Mouse (Mus musculus) ES-E14 (cell line): ENCODE data around the gene Vpreb2. TPM values are rescaled to one million over a fixed set of nuclear protein-coding genes. Genes with fewer than 3 reads are reported as not detected.
"Not testable (repeated sequence)": the region's sequence is repeated elsewhere in the genome, so short reads cannot be mapped to it uniquely, and the experiment has no call there.

Experiments
- DNase-seq: peaks from one replicate; pipeline ENCODE4 v3.0.0-alpha.2; 2013; ENCODE audit warnings: low read depth, low spot score
- H3K27ac ChIP-seq: 2 replicates; pipeline ENCODE4 v1.5.1; 2012; ENCODE audit warnings: low read depth, mild to moderate bottlenecking, low read length, moderate library complexity, mixed read lengths; ENCODE audit not compliant: poor library complexity, insufficient read depth, severe bottlenecking
- H3K36me3 ChIP-seq: 2 replicates; pipeline ENCODE4 v1.6.1; 2012; ENCODE audit warnings: mild to moderate bottlenecking, low read length, moderate library complexity, mixed read lengths; ENCODE audit not compliant: control insufficient read depth, poor library complexity, insufficient read depth, severe bottlenecking
- H3K4me1 ChIP-seq, 2 experiments: fragments of 150-350 bp in 1 of 2; sonication (generic) in 1 of 2; 2 replicates each; pipeline ENCODE4 v1.6.1; 2012; ENCODE audit warnings: low read length in 2 of 2, mild to moderate bottlenecking in 1 of 2, mixed read lengths in 1 of 2; ENCODE audit not compliant: control insufficient read depth in 2 of 2, insufficient read depth in 2 of 2, poor library complexity in 1 of 2
- H3K4me3 ChIP-seq, 2 experiments: fragments of 150-350 bp in 1 of 2; sonication (generic) in 1 of 2; 2 replicates each; pipeline ENCODE4 v1.5.1; 2012; ENCODE audit warnings: low read length in 2 of 2, low read depth in 1 of 2, mild to moderate bottlenecking in 1 of 2, mixed read lengths in 1 of 2; ENCODE audit not compliant: insufficient read depth in 1 of 2, poor library complexity in 1 of 2, severe bottlenecking in 1 of 2
- H3K9ac ChIP-seq: 2 replicates; pipeline ENCODE4 v1.6.1; 2012; ENCODE audit warnings: low read depth, mild to moderate bottlenecking, low read length, mixed read lengths; ENCODE audit not compliant: poor library complexity, insufficient read depth, severe bottlenecking
- H3K9me3 ChIP-seq: fragments of 150-350 bp; sonication (generic); 2 replicates; pipeline ENCODE4 v1.6.1; 2012; ENCODE audit warnings: low read depth, mild to moderate bottlenecking, low read length; ENCODE audit not compliant: control insufficient read depth, insufficient read depth
- CHD2 ChIP-seq: IDR thresholded peaks from 2 replicates; pipeline ENCODE4 v1.6.1; 2014; ENCODE audit warnings: mild to moderate bottlenecking, low read depth, low read length, inconsistent platforms
- HCFC1 ChIP-seq: IDR thresholded peaks from 2 replicates; pipeline ENCODE4 v1.6.1; 2012; ENCODE audit warnings: low read length, inconsistent platforms, borderline replicate concordance; ENCODE audit not compliant: insufficient read depth
- MAFK ChIP-seq: IDR thresholded peaks from 2 replicates; pipeline ENCODE4 v1.6.1; 2014; ENCODE audit warnings: mild to moderate bottlenecking, low read depth, low read length, inconsistent platforms; ENCODE audit not compliant: insufficient read depth
- ZC3H11A ChIP-seq: IDR thresholded peaks from 2 replicates; pipeline ENCODE4 v1.6.1; 2012; ENCODE audit warnings: low read depth, mild to moderate bottlenecking, inconsistent platforms, low read length, borderline replicate concordance
- ZNF384 ChIP-seq: IDR thresholded peaks from 2 replicates; pipeline ENCODE4 v1.6.1; 2012; ENCODE audit warnings: low read depth, low read length, inconsistent platforms
- in situ Hi-C, 2 experiments: fragments of 600-800 bp; cut with MboI; formaldehyde crosslinking; loops; one replicate each; pipeline ENCODE4 v1.15.1; 2025; ENCODE audit warnings: low sequenced_read_pairs in 2 of 2, inconsistent platforms in 1 of 2; ENCODE audit not compliant: unreplicated experiment in 2 of 2
- total RNA-seq: library from RNA; depleted of rRNA; stranded (reverse); fragments of 300-350 nt; gene quantifications from 2 replicates; pipeline ENCODE4 v1.2.3, GENCODE M21; 2012

Vpreb2 gene
- total RNA-seq, 1 experiment = not detected

DNA sequence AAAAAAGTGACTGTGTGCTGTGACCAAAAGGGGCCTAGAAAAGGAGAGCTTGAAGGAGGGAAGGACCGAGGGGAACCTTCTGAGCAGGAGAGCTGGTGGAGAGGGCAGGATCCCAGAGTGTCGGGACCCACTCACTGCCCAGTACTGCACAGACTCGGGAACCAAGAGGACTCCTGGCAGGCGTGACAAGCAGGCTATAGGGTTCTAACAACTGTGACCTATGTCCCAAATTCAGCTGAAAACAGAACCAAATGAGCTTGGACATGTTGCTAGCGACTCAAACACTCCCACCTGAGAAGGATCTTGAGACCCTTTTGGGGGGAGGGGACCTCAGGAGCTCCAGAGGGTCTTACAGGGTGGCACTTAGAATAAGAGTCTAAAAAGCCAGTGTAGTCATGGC, 4.8 kb downstream of the Vpreb2 start:
- Histone ChIP-seq H3K27ac (no peak overlapping the region), H3K9me3 (peaks cover 2% of the 10 kb centered on the region; the same call in 1 of the 2 replicates), H3K4me3 (no peak overlapping the region), H3K9ac (no peak overlapping the region), H3K36me3 (no peaks in the 10 kb centered on the region), H3K4me1 (peaks cover 0 to 3% of the 10 kb centered on the region in 2 experiments; a peak in 1 of 4 replicates)
- TF ChIP-seq HCFC1 = no peak
- TF ChIP-seq CHD2 = no peak
- TF ChIP-seq MAFK = no peak
- no peak for DNase-seq
- in situ Hi-C loops = no loop called here

DNA sequence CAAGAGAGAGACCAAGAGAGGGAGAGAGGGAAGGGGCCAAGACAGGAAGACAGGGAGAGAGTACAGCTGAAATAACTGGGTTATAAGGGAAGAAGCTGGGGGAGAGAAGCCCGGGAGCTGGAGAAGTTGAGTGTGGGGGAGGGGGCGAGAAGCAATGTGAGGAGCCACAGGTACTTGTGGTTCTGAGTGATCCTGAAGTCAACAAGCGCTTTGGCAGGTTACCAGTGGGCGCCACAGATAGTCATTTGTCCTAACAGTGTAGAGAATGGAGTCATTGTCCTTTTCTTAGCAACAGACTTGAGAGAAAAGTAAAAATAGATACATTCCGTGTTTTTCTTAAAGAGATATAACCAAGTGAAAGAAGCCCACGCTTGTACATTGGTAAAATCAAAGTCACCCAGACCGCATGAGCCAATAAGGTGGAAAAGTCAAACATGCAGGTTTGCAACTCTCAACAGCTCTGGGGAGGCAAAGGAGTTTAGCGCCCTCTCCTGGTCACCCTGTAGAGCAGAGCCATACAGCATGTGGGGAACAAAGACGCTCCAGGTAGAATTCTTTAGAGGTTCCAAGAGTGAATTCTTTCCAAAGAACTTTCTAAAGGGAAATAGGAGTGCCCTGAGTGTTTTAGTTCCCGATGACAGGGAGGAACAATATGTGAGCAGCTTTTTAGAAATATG, 6.4 kb downstream of the Vpreb2 start:
- peak; percentile 42 for DNase-seq
- H3K27ac ChIP-seq = no peak overlapping the region
- no peak overlapping the region for H3K4me3 ChIP-seq
- in situ Hi-C loops = no loop called here
- peak; percentile 70; the same call in 1 of the 2 replicates for TF ChIP-seq ZC3H11A
- no peak for TF ChIP-seq MAFK
- no peak for TF ChIP-seq HCFC1
- peaks cover 0 to 3% of the 10 kb centered on the region in 2 experiments; a peak in 1 of 4 replicates for H3K4me1 ChIP-seq
- no peak overlapping the region for H3K9ac ChIP-seq
- H3K36me3 ChIP-seq = no peaks in the 10 kb centered on the region
- H3K9me3 ChIP-seq = peaks cover 8% of the 10 kb centered on the region

DNA sequence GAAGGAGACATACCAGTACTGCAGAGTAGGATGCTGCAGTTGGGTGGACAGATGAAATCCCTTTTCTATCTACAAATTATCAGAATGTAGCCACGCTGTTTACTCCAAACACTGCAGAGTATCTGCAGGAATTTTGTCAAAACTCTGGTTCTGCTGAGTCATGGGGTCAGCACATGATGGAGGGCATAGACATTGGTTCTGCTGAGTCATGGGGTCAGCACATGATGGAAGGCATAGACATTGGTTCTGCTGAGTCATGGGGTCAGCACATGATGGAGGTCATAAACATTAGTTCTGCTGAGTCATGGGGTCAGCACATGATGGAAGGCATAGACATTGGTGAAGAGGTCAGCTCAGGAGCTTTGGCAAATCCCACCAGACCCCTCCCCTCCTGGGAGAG, 7.5 kb downstream of the Vpreb2 start:
- Histone ChIP-seq H3K9me3 (peaks cover 11% of the 10 kb centered on the region), H3K4me1 (peaks cover 0 to 3% of the 10 kb centered on the region in 2 experiments; a peak in 1 of 4 replicates), H3K4me3 (no peak overlapping the region), H3K9ac (no peak overlapping the region), H3K27ac (peak overlapping the region; percentile 64; the same call in 1 of the 2 replicates), H3K36me3 (no peaks in the 10 kb centered on the region)
- in situ Hi-C loops = no loop called here
- TF ChIP-seq CHD2 = no peak
- TF ChIP-seq HCFC1 = no peak
- no peak for TF ChIP-seq ZC3H11A
- peak; percentile 94 for TF ChIP-seq MAFK
- TF ChIP-seq ZNF384 = no peak
- DNase-seq = no peak

DNA sequence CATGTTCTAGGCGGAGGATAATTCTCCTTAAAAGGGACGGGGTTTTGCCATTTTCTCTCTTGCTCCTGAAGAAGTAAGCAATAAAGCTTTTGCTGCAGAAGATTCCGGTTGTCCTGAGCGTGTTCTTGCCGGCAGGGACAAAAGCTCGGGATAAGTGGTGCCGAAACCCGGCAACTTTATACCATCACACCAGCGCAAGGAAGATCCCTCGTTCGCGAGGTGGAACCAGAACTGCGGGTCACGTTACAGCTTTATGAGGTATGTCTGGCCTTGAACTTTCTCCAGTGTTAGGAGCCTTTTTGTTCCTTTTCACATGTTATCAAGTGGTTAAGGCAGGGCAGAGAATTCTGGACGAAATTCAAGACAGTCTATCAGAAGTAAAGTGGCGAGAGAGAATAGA, 12.1 kb downstream of the Vpreb2 start:
- peaks cover 13% of the 10 kb centered on the region for H3K9me3 ChIP-seq
- H3K36me3 ChIP-seq, H3K9ac ChIP-seq, H3K27ac ChIP-seq, DNase-seq, H3K4me1 ChIP-seq, in situ Hi-C loops, H3K4me3 ChIP-seq: not testable (repeated sequence)

DNA sequence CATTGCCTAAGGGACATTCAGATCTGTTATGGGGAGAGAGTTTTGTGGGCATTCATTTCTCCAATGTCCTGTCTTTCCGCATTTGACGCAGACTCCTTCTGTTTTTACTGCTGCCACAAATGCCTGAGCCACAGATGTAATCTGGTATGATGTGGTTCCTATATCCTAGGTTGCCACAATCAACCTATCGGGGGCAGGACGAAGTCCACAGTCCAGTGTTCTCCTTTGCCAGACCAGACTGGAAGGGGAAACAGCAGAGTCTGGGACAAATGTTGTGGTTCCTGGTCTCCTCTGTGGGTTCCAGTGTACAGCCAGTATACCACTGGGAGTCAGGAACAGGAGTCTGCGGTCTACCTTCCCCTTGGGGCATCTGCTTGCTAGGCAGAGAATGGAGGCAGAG, 19.4 kb downstream of the Vpreb2 start:
- H3K9me3 ChIP-seq = peaks cover 3% of the 10 kb centered on the region; the same call in 1 of the 2 replicates
- no peak overlapping the region for H3K9ac ChIP-seq
- H3K4me3 ChIP-seq = no peak overlapping the region
- TF ChIP-seq ZC3H11A (no peak), HCFC1 (no peak)
- in situ Hi-C loops = no loop called here
- DNase-seq = no peak
- H3K36me3 ChIP-seq = no peaks in the 10 kb centered on the region
- H3K27ac ChIP-seq = no peak overlapping the region
- H3K4me1 ChIP-seq = no peaks in the 10 kb centered on the region
